Mouse (Mus musculus) lung, adult 2 months (tissue): ENCODE measurements at regions not wholly inside any gene's neighbourhood (a gene's known extent, or its start where the extent isn't known, plus 50 kb on each side); places are given as distances from the start of the nearest gene placed in this dataset.
A peak's percentile ranks its signal among the peaks of the same experiment; 100 is the strongest.

Experiments used
- DNase-seq: peaks from one replicate; pipeline ENCODE4 v3.0.0; 2022
- H3K4me1 ChIP-seq: fragments of 200-500 bp; 2 replicates; pipeline ENCODE4 v1.6.1; 2011; ENCODE audit warnings: low read length; ENCODE audit not compliant: control insufficient read depth, insufficient read depth
- H3K4me3 ChIP-seq: fragments of 200-500 bp; replicated peaks from 2 replicates; pipeline ENCODE3; 2011; ENCODE audit warnings: low read depth, mild to moderate bottlenecking, control low read depth, low read length; ENCODE audit errors: extremely low read depth
- CTCF ChIP-seq: fragments of 200-500 bp; IDR thresholded peaks from 2 replicates; pipeline ENCODE4 v1.5.1; 2011; ENCODE audit warnings: mild to moderate bottlenecking, low read length, control low read depth; ENCODE audit not compliant: insufficient read depth
- POLR2A ChIP-seq: fragments of 200-500 bp; IDR thresholded peaks from 2 replicates; pipeline ENCODE4 v1.6.1; 2011; ENCODE audit warnings: low read depth, mild to moderate bottlenecking, control low read depth, low read length, borderline replicate concordance; ENCODE audit errors: extremely low read depth
- WGBS: fragments of 180-500 bp; shearing (Covaris S2); methylation state at CpG from one replicate; pipeline ENCODE4 v1.1.7; 2018; 5-methylcytosine and 5-hydroxymethylcytosine counted together

DNA sequence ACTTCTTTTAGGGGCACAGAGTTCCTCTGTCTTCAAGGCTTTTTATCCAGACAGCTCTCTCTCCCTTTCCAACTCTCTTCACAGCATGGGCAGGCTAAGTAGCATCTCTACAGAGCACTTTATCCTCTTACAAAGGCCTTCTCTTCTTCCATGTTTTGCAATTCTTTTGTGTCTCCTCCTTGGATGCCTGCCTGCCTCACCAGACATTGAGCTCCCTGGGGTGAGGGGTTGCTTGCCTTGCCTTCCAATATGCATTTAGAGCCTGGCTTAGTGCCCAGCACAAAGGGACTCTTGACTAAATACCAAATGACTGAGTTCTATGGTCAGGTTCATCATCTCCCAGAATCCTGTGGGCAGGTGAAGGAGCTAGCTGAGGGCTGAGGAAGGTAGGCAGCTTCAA is 102.8 kb downstream of the Ttc32 start:
- Histone ChIP-seq H3K4me3 (no peak overlapping the region), H3K4me1 (no peaks in the 10 kb centered on the region)
- no peak for DNase-seq
- TF ChIP-seq CTCF (no peak), POLR2A (no peak)

DNA sequence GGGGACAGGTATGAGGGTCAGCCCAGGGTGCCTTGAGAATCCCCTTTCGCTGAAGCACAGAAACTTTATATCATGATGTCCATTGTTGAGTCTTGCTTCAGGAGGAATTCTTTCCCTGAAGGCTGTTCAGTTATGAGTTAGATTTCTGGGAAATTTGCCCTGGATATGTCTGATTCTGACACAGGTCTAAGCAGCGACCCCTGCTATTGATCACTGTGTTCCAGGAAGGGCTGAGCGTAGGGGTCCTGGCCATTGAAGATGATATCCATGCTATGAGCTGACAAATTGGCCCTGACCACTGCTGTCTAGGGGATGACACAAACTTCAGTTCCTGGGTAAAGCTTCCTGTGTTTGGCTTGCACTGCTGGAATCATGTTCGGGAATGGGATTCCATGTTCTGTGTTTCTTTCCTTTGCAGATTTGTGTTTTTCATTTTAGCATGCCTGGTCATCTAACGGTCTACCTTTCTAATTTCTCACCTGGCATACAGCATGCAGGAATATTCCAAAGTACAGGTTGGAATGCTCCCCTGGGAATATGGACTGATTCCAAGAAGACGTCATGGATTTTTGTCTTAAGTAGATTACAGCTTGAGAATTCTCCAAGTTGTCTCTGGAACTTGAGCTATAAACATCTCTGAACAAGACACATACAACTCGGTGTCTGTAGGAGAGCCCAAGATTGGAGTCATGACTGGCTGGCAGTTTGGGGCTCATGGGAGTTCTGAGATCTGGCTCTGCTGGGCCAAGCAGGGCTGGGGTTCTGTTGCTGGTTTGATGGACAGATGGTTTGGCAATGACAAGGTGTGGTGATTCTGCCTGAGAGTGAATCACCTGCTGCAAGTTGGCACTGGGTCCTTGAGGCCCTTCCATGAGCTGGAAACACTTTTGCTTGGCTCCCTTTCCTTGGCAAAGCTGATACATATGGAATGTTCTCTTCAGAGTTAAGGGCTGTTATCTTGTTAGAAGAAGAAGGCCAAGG is 104.4 kb downstream of the Ttc32 start:
- 78% methylated on average over 7 of the region's 7 CpGs for WGBS
- no peak for DNase-seq
- TF ChIP-seq CTCF (no peak), POLR2A (no peak)
- Histone ChIP-seq H3K4me1 (no peaks in the 10 kb centered on the region), H3K4me3 (no peak overlapping the region)

DNA sequence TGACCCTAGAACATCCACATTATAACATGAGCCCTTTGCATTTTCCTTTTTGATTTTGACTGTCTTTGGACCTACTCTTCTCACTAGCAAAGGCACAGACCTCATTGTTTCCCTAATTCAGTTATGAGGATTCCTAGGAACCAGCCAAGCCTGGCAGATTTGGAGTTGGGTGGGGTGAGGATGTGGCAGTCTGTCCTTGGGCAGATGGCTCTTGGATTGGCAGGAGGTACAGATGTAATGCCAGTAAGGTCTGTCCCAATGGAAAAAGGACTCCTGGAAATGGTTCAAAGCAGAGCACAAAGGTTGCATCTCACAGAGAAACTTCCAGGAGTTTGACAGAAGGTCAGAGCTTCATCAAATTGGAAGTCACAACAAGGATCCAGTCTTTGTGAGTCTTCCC is 121.2 kb downstream of the Ttc32 start:
- Histone ChIP-seq H3K4me3 (no peak overlapping the region), H3K4me1 (no peaks in the 10 kb centered on the region)
- DNase-seq, result no peak
- TF ChIP-seq CTCF (no peak), POLR2A (no peak)

DNA sequence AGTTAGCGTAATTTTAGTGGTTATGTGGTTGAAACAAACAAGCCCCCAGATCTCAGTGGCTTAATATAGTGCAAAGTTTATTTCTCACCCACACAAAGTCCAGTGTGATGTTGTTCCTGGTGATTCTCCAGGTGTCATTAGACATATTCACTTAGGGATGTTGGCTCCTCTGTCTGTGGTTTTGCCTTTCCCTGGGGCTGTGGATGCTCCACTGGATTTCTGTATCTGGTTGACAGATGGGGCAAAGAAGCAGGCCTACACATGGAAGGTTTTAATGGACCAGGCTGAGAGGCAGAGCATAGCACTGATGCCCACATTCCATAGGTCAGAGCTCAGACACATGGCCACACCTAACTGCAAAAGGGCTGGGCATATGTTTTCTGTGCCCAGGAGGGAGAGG is 121.6 kb downstream of the Ttc32 start:
- WGBS, result 86% methylated on average over 1 of the region's 1 CpGs
- Histone ChIP-seq H3K4me3 (no peak overlapping the region), H3K4me1 (no peaks in the 10 kb centered on the region)
- TF ChIP-seq POLR2A, result no peak
- no peak for TF ChIP-seq CTCF
- DNase-seq, result no peak

DNA sequence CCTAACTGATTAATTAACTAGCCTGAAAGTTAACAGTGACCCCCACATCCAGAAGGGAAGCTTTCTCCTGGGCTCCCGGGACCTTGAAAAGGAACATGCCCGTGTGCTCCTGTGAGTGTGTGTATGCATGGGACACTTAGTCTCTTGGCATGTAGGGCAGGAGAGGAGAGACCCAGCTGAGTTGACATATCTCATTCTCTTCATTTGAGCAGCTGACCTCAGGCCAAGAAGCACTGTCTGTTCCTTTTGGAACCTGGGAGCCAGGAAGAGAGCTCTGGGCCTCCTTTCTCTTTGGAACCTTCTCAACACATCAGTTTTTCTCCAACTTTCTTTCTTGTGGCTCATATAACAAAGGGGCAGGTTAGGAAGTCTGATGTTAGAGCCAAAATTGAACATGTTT is 124.7 kb downstream of the Ttc32 start:
- WGBS, result 81% methylated on average over 2 of the region's 2 CpGs
- H3K4me3 ChIP-seq, result no peak overlapping the region
- no peaks in the 10 kb centered on the region for H3K4me1 ChIP-seq
- no peak for DNase-seq
- TF ChIP-seq POLR2A (no peak), CTCF (no peak)

DNA sequence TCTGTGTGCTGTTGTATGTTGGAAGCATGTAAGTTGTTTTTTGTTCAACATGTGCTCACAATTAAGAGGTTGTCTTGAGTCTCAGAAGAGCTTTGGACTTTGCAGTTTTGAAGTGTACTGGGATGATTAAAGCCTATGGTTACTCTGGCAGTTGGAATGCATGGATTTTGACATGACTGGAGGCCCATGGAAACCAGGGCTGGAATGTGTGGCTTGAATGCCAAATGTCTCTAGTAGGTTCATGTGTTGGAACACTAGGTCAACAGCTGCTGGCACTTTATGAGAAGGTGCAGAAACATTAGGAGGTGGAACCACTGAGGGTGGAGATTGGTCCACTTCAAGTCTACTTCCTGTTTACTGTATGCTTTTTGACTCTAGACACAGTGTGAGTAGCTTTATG is 127.0 kb downstream of the Ttc32 start:
- no peak for TF ChIP-seq POLR2A
- no peak for TF ChIP-seq CTCF
- H3K4me3 ChIP-seq, result no peak overlapping the region
- DNase-seq, result no peak
- no peaks in the 10 kb centered on the region for H3K4me1 ChIP-seq

DNA sequence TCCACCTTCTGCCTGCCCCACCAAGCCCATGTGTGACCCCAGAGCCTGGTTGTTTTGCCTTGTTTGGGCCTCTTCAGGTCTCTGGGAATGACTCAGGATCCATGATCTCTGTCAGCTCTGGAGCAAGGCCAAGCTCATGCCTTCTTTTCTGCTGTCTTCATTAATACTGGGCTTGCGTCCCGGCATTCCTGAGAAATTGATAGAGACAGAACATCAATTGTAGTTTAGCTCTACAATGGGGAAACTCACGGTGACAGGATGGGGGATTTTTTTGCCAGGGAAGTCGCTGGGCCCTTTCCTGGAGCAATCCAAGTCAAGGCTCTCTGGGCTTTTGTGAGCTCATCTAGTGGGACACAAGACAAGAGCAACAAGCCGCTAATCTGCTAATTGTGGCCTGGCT is 129.0 kb downstream of the Ttc32 start:
- Histone ChIP-seq H3K4me3 (no peak overlapping the region), H3K4me1 (no peaks in the 10 kb centered on the region)
- TF ChIP-seq CTCF (no peak), POLR2A (no peak)
- DNase-seq, result no peak
- WGBS, result 68% methylated on average over 5 of the region's 5 CpGs

DNA sequence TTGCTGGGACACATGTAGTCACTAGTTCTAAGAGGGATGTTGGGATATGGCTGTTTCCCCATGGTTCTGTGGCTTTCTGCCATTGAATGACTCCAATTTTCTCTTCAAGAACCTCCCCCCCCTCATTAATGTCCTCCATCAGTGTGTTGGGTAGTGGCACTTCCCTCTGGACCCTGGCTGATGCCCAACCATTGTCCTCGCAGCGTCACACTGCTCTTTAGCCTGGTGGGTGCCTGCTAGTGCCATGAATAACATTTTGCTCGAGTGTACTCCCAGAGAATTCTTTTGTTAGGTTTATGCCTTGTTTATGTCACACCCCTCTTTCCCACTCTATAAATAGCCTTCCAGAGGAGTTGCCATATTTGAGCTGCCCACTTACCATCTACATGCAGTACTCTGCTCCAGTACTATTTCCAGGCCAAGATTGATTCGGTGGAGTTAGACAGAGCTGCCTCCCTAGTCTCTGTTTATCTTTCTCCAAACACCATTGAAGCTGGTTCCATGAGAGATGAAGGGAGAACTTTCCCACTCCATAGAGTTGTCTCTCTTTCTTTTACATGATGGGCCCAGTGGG is 135.7 kb downstream of the Ttc32 start:
- WGBS, result 43% methylated on average over 4 of the region's 4 CpGs
- DNase-seq, result no peak
- no peak overlapping the region for H3K4me3 ChIP-seq
- TF ChIP-seq POLR2A (no peak), CTCF (no peak)
- no peaks in the 10 kb centered on the region for H3K4me1 ChIP-seq

DNA sequence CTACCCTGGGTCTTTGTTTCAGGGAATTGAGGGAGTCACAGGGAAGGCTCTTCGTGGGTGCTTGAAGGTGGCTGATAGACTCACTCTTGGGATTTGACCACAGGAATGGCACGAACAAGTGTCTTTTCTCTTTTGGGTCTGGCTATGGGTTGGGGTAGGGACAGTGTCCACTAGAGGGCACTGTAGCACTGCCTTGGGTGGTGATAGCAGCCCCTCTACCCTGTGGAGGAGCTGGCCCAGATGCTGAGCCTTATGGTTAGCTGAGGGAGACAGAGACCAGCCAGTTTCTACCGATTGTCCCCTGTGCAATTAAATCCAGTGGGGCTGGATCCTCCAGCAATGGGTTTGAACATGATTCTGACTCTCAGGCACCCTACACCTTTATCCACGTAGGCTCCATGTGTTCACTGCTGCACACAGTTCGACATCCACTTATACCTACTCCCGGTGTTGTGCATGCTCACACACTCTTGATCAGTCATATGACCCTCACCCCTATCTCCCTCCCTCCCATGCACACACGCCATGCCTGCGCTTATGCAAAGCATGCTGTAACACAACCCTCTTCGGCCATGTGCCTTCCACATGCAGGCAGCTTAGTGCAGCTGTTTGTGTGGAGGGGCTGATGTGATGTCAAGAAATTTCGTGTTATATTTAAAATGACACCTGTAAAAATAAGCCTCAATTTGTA is 136.6 kb downstream of the Ttc32 start:
- no peak overlapping the region for H3K4me3 ChIP-seq
- no peak for TF ChIP-seq POLR2A
- peak; percentile 63 for TF ChIP-seq CTCF
- 65% methylated on average over 10 of the region's 10 CpGs for whole genome bisulfite sequencing
- no peak for DNase-seq
- no peaks in the 10 kb centered on the region for H3K4me1 ChIP-seq
